Mouse (Mus musculus) heart, postnatal 14 days (tissue): ENCODE measurements at regions not wholly inside any gene's neighbourhood (a gene's known extent, or its start where the extent isn't known, plus 50 kb on each side); places are given as distances from the start of the nearest gene placed in this dataset.
"Not testable (repeated sequence)": the region's sequence is repeated elsewhere in the genome, so short reads cannot be mapped to it uniquely, and the experiment has no call there.

Experiments
- DNase-seq, 2 experiments: peaks; one replicate each; pipeline ENCODE4 v3.0.0; 2021 to 2022
- intact Hi-C: fragments of 180-260 bp; cut with DNase I; formaldehyde crosslinking; loops from one replicate; pipeline ENCODE4 v1.15.1; 2025

GRCm38 (mm10) chr11:56505068-56505467 lies 464.3 kb upstream of the Nmur2 start:
- intact Hi-C loops, result no loop called here
- DNase-seq, result no peak

DNA sequence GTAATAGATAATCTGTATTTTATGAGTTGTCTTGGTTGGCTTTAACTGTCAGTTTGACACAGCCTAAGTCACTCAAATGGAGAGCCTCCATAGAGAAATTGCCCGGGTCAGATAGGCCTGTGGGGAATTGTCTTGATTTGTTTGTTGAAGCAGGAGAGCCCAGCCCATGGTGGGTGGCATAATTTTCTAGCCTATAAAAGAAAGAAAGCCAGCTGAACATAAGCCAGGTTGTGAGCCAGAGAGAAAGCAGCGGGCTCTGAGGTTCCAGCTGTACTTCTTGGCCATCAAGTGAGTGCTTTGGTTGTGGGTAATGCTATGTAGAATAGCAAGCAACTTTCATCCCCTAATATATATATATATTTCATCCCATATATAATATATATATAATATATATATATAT lies 474.1 kb upstream of the Nmur2 start:
- intact Hi-C loops, result no loop called here
- DNase-seq, result no peak

GRCm38 (mm10) chr11:56518486-56518885 lies 477.7 kb upstream of the Nmur2 start:
- intact Hi-C loops, result no loop called here
- no peak for DNase-seq

GRCm38 (mm10) chr11:56550736-56551135 lies 460.5 kb upstream of the Gria1 start:
- intact Hi-C loops, result no loop called here
- DNase-seq, result no peak

GRCm38 (mm10) chr11:56556332-56556731 lies 454.9 kb upstream of the Gria1 start:
- DNase-seq, result peak in 1 of 2 experiments; percentile 1
- intact Hi-C loops, result no loop called here

- DNase-seq, result no peak
- intact Hi-C loops, result no loop called here
These were observed 431.2 kb upstream of the Gria1 start for GRCm38 (mm10) chr11:56580028-56580427.

GRCm38 (mm10) chr11:56583054-56583453 lies 428.1 kb upstream of the Gria1 start:
- intact Hi-C loops, result no loop called here

DNA sequence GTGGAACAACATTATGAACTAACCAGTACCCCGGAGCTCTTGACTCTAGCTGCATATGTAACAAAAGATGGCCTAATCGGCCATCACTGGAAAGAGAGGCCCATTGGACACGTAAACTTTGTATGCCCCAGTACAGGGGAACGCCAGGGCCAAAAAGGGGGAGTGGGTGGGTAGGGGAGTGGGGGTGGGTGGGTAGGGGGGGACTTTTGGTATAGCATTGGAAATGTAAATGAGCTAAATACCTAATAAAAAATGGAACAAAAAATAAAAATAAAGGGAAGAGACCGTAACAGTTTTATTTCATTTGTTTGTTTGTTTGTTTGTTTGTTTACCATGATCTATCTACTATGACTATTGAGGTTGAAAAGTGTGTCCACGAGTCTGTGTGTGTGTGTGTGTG lies 417.8 kb upstream of the Gria1 start:
- intact Hi-C loops, DNase-seq: not testable (repeated sequence)

More at GRCm38 (mm10) chr11:56583054-56583453, 428.1 kb upstream of the Gria1 start:
- no peak for DNase-seq

DNA sequence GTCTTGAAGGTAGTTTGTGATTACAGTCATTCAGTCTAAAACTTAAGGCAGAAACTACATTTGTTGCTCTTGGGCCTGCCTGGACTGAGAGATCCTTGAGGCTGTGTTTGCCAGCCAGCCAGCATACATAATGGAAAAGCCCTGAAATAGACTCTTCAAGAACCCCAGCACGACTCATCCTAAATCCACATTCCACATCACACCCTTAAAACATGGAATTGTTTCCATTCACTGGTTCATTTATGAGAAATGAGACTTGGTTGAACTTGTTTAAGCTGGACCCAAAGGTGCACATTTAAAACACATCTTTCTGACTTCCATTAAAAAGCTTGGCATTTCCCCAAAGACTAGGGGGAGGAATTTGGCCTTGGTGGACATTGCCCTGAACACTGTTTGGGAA lies 407.4 kb upstream of the Gria1 start:
- DNase-seq, result no peak
- intact Hi-C loops, result no loop called here

GRCm38 (mm10) chr11:56627659-56628058 lies 383.5 kb upstream of the Gria1 start:
- DNase-seq, result peak in 1 of 2 experiments; percentile 1
- intact Hi-C loops, result no loop called here

GRCm38 (mm10) chr11:56633445-56633844 lies 377.7 kb upstream of the Gria1 start:
- intact Hi-C loops, result no loop called here
- no peak for DNase-seq

DNA sequence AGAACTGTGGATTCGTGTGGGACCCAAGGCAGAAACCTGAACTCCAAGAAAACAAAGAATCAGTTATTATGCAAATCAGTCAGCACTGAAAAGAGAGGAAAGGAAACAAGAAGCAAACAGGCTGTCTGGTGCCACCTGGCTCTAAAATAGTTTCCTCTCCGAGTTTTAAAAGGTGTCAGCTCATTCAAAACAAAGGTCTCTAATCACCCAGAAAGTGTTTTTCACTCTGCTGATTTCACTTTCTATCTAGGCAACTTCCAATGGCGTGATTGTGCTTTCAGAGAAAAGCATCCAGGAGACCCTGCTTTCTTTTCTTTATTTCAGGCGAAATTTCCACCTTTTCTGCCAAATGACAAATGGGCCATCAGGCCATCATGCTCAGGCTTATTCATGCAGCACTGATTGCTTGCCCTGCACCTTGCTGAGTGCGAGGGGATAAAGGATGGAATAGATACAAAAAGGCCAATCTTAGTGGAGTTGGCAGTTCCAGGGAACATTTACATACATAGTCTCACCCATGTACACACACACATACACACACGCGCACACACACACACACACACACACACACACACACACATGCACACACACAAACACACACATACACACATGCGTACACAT lies 374.5 kb upstream of the Gria1 start:
- intact Hi-C loops, result no loop called here
- DNase-seq, result no peak

DNA sequence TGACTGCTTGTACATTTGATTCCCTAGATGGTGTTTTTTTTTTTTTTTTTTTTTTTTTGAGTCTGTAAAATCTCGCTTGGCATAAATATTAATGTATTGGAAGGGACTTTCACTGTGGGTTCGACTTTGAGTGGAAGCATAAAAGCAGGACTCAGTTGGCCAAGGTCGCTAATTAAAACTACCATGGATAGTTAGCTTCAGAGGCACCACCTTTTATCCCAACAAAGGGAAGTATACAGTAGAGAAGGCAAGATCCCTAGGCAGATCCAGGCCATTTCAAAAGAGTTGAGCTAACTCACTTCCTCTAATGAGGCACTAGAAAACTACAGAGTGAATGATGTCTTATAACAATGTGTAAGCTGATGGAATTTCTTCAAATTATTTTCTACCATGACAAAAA lies 369.5 kb upstream of the Gria1 start:
- intact Hi-C loops, result no loop called here
- DNase-seq, result no peak
